18 mouse cellular contexts compared by ENCODE assay signal in genomic region chr8:126574882-126575637, GRCm38 (mm10). TPM values are rescaled to one million over a fixed set of nuclear protein-coding genes. Genes with fewer than 3 reads are reported as not detected.
DNase-seq lines count a peak whose midpoint lies in the region; TF ChIP-seq lines count a peak whose summit lies in the region.
"Had no signal": no experiment of that assay in that cellular context is flagged by ENCODE, and none has a peak within 500 bp of the region (broad histone marks: within the 10 kb centered on the region; RNA-seq: fewer than 3 reads in every experiment).

No protein-coding gene starts in this region.

- H3K27me3 ChIP-seq in C2C12 (ENCODE audit: control insufficient read depth, insufficient read depth, insufficient read length) = no peaks in the 10 kb centered on the region
- H3K27me3 ChIP-seq in small intestine, adult 2 months (ENCODE audit: control insufficient read depth, insufficient read depth, low read length) = no peaks in the 10 kb centered on the region
- H3K27me3 ChIP-seq: heart, embryonic 12.5 days; hindbrain, embryonic 12.5 days had no signal

- DNase-seq in gastrocnemius, adult 2 months = peak; percentile 48
- DNase-seq in gastrocnemius, postnatal 36 days = no peak
- DNase-seq in 3134 (ENCODE audit: extremely low read depth, insufficient read length, low spot score) = peak; percentile 74
- no peak for DNase-seq in right cerebral cortex, postnatal 36 days (ENCODE audit: low spot score in 2 of 2)
- no peak for DNase-seq in right cerebral cortex, postnatal 4 days
- DNase-seq: adrenal gland, postnatal 10 days; B cell, adult 2 months; cerebellum, adult 18-20 months; cerebellum, adult 9-11 months; cerebellum, postnatal 36 days; heart, postnatal 4 days; kidney, adult 18-20 months had no signal

- no peak for TF ChIP-seq POLR2A in small intestine, adult 2 months (IDR thresholded peaks at IDR 0.05; ENCODE audit: low read depth, low read length)

- no peaks in the 10 kb centered on the region for H3K79me2 ChIP-seq in C2C12 (ENCODE audit: control insufficient read depth, insufficient read depth)

- H3K36me3 ChIP-seq in C2C12 (ENCODE audit: control insufficient read depth, insufficient read depth) = no peaks in the 10 kb centered on the region
- no peaks in the 10 kb centered on the region for H3K36me3 ChIP-seq in small intestine, adult 2 months (ENCODE audit: control insufficient read depth, insufficient read depth, low read length)
- H3K36me3 ChIP-seq: forebrain, embryonic 10.5 days; heart, embryonic 12.5 days; hindbrain, embryonic 12.5 days had no signal

- H3ac ChIP-seq in C2C12 (ENCODE audit: control insufficient read depth, insufficient read length, low read depth) = no peak overlapping the region

- peak overlapping the region; percentile 0 for H3K27ac ChIP-seq in gastrocnemius, adult 2 months
- H3K27ac ChIP-seq in small intestine, adult 2 months (ENCODE audit: insufficient read depth, low read depth, low read length) = peak overlapping the region; percentile 54
- H3K27ac ChIP-seq: forebrain, embryonic 10.5 days; hindbrain, embryonic 12.5 days had no signal

- intact Hi-C loops in gastrocnemius, adult 2 months (cut with DNase I) = no loop called here
- intact Hi-C loops in gastrocnemius, postnatal 36 days (cut with DNase I) = no loop called here

- no peaks in the 10 kb centered on the region for H3K79me3 ChIP-seq in C2C12 (ENCODE audit: low read depth)

- TF ChIP-seq CTCF in gastrocnemius, adult 2 months (IDR thresholded peaks at IDR 0.05) = no peak
- no peak for TF ChIP-seq CTCF in C2C12 (IDR thresholded peaks at IDR 0.05; ENCODE audit: control insufficient read depth, insufficient read depth, insufficient read length)
- TF ChIP-seq CTCF in small intestine, adult 2 months (IDR thresholded peaks at IDR 0.05; ENCODE audit: extremely low read depth, insufficient read length, insufficient replicate concordance, low read depth, low read length) = no peak

- no peak overlapping the region for H3K4me3 ChIP-seq in gastrocnemius, adult 2 months
- H3K4me3 ChIP-seq in C2C12 (ENCODE audit: insufficient read depth, poor library complexity, severe bottlenecking) = no peak overlapping the region
- peak overlapping the region; percentile 9; the same call in 1 of the 2 replicates for H3K4me3 ChIP-seq in small intestine, adult 2 months (ENCODE audit: low read depth, low read length)
- H3K4me3 ChIP-seq: erythroblast, embryonic 14.5 days; forebrain, embryonic 10.5 days; heart, embryonic 12.5 days; hindbrain, embryonic 12.5 days had no signal

- 27% methylated on average over 16 of the region's 16 CpGs for WGBS in small intestine, adult 2 months

- peaks cover 10% of the 10 kb centered on the region for H3K4me1 ChIP-seq in small intestine, adult 2 months (ENCODE audit: control insufficient read depth, insufficient read depth, insufficient read length, low read length)

TF ChIP-seq in C2C12, 6 proteins besides CTCF, POLR2A, EP300 and RAD21:
- TF ChIP-seq MYOG (IDR thresholded peaks at IDR 0.05; ENCODE audit: control insufficient read depth, extremely low read depth, insufficient read length) = no peak
- peak; percentile 3 for TF ChIP-seq FOSL1 (IDR thresholded peaks at IDR 0.05; ENCODE audit: insufficient read depth, low read length, poor library complexity, severe bottlenecking)
- TF ChIP-seq MAX (IDR thresholded peaks at IDR 0.05) = no peak
- TF ChIP-seq CEBPB (IDR thresholded peaks at IDR 0.05; ENCODE audit: low read depth) = no peak

RNA-seq across cellular contexts. Expression of gene Irf2bp2, which starts 18.7 kb away (rescaled TPM):
- 10 to 100 TPM; 28.6 to 81.6 TPM for total RNA-seq in gastrocnemius, adult 2 months (2021)
- 10 to 100 TPM; 26.5 to 30.1 TPM for total RNA-seq in gastrocnemius, postnatal 36 days (2021)
- 20.9 TPM for polyA plus RNA-seq in C2C12 (2012; fragmentation: generic; extraction: Trizol)
- polyA plus RNA-seq in small intestine, adult 2 months (2012; rRNA removed) = 50.5 and 91.6 TPM in 2 replicates

Comparison
In these comparisons a context has a peak if more than half of its experiments do, and no peak if none do; other contexts are left out.
1. DNase-seq: peak in gastrocnemius, adult 2 months (single experiment) and 3134 (single experiment); none in gastrocnemius, postnatal 36 days (0 of 2), right cerebral cortex, postnatal 36 days (0 of 2) and right cerebral cortex, postnatal 4 days (single experiment).